12 mouse cellular contexts compared by ENCODE assay signal in the genomic region with DNA sequence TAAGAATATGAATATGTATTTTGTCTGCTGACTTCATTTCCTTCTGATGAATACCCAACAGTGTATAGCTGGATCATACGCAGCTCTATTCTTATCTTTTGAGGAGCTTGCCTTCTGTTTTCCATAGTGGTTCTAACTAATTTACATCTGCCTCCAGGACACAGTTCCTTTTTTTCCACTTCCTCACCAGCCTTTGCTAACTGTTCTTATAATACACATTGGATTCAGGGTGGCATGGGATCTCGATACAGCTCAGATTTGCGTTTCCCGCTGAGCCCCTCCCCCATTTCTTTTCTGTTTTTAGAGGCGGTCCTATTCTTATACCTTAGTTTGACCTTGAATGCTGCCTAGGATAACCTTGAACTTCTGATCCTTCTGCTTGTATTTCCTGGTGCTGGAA.
"Had no signal": no experiment of that assay in that cellular context is flagged by ENCODE, and none has a peak within 500 bp of the region (broad histone marks: within the 10 kb centered on the region; RNA-seq: fewer than 3 reads in every experiment).

No protein-coding gene starts in this region.

- H3K9ac ChIP-seq: kidney, embryonic 15.5 days; liver, embryonic 15.5 days; neural tube, embryonic 12.5 days; stomach, embryonic 15.5 days had no signal

- H3K9me3 ChIP-seq: kidney, embryonic 15.5 days; limb, embryonic 10.5 days; liver, embryonic 15.5 days; neural tube, embryonic 12.5 days; stomach, embryonic 15.5 days had no signal

- DNase-seq: kidney, adult 2 months; kidney, postnatal 25 days; lung, adult 2 months; lung, postnatal 36 days; midbrain, embryonic 14.5 days had no signal

- H3K27me3 ChIP-seq: kidney, embryonic 15.5 days; liver, embryonic 15.5 days; neural tube, embryonic 12.5 days; stomach, embryonic 15.5 days had no signal

- H3K4me3 ChIP-seq: kidney, embryonic 15.5 days; limb, embryonic 10.5 days; liver, embryonic 15.5 days; neural tube, embryonic 12.5 days; stomach, embryonic 15.5 days had no signal

- ATAC-seq: lung, postnatal 0 days had no signal

- H3K4me1 ChIP-seq: kidney, embryonic 15.5 days; limb, embryonic 10.5 days; liver, embryonic 15.5 days; neural tube, embryonic 12.5 days; stomach, embryonic 15.5 days had no signal

- H3K27ac ChIP-seq: kidney, embryonic 15.5 days; limb, embryonic 10.5 days; liver, embryonic 15.5 days; neural tube, embryonic 12.5 days; stomach, embryonic 15.5 days had no signal

- H3K4me2 ChIP-seq: kidney, embryonic 15.5 days; liver, embryonic 11.5 days; liver, embryonic 15.5 days; neural tube, embryonic 12.5 days; stomach, embryonic 15.5 days had no signal
